Mouse (Mus musculus) stomach, postnatal 0 days (tissue): ENCODE results near the gene Tescl. TPM values are rescaled to one million over a fixed set of nuclear protein-coding genes. Genes with fewer than 3 reads are reported as not detected.

Experiments
- ATAC-seq: fragments of 200-750 bp; cut with Nextera tagmentation; 2 replicates; pipeline ENCODE4 v1.8.0; 2017; ENCODE audit not compliant: low FRiP score, low TSS enrichment
- DNase-seq: peaks from one replicate; pipeline ENCODE4 v3.0.0-alpha.2; 2016; ENCODE audit warnings: low spot score
- H3K27ac ChIP-seq: fragments of 300-500 bp; sonication (generic); replicated peaks from 2 replicates; pipeline ENCODE4 v1.5.1; 2014; ENCODE audit warnings: mild to moderate bottlenecking, control low read depth
- H3K27me3 ChIP-seq: fragments of 300-500 bp; sonication (generic); 2 replicates; pipeline ENCODE4 v1.6.1; 2014; ENCODE audit warnings: low read length; ENCODE audit not compliant: control insufficient read depth, insufficient read depth
- H3K36me3 ChIP-seq: fragments of 300-500 bp; sonication (generic); 2 replicates; pipeline ENCODE4 v1.6.1; 2014; ENCODE audit warnings: low read length, mixed read lengths; ENCODE audit not compliant: control insufficient read depth, insufficient read depth
- H3K4me1 ChIP-seq: fragments of 300-500 bp; sonication (generic); replicated peaks from 2 replicates; pipeline ENCODE4 v1.6.1; 2014; ENCODE audit warnings: antibody characterized with exemption; ENCODE audit not compliant: control insufficient read depth, insufficient read depth
- H3K4me2 ChIP-seq: fragments of 300-500 bp; sonication (generic); replicated peaks from 2 replicates; pipeline ENCODE4 v1.6.1; 2014; ENCODE audit warnings: low read depth, mild to moderate bottlenecking, control low read depth, moderate library complexity
- H3K4me3 ChIP-seq: fragments of 300-500 bp; sonication (generic); 2 replicates; pipeline ENCODE4 v1.5.1; 2014; ENCODE audit warnings: low read depth, low read length, control low read depth
- H3K9ac ChIP-seq: fragments of 300-500 bp; sonication (generic); 2 replicates; pipeline ENCODE4 v1.6.1; 2014; ENCODE audit warnings: mild to moderate bottlenecking, low read length, control low read depth, mixed read lengths
- H3K9me3 ChIP-seq: fragments of 300-500 bp; sonication (generic); 2 replicates; pipeline ENCODE4 v1.6.1; 2016; ENCODE audit warnings: low read length; ENCODE audit not compliant: control insufficient read depth
- CTCF ChIP-seq: IDR thresholded peaks from 2 replicates; pipeline ENCODE4 v1.5.1; 2016; ENCODE audit warnings: antibody characterized with exemption, low read depth, mild to moderate bottlenecking, moderate library complexity
- EP300 ChIP-seq: optimal IDR thresholded peaks from 2 replicates; pipeline ENCODE3; 2016; ENCODE audit warnings: antibody characterized with exemption
- WGBS: fragments of 180-500 bp; shearing (Covaris S2); extraction: QIAGEN DNeasy Blood & Tissue Kit; methylation state at CpG from one replicate; pipeline ENCODE4 v1.1.7; 2014; 5-methylcytosine and 5-hydroxymethylcytosine counted together
- polyA plus RNA-seq: library from polyadenylated mRNA; unstranded; fragments of >200 nt; fragmentation: Nextera tagmentation; extraction: Ambion mirVana; gene quantifications from 2 replicates; pipeline ENCODE4 v1.2.1, GENCODE M21; 2015

Gene Tescl
- polyA plus RNA-seq, 1 experiment from 2014 or later, result 0.15 TPM

DNA sequence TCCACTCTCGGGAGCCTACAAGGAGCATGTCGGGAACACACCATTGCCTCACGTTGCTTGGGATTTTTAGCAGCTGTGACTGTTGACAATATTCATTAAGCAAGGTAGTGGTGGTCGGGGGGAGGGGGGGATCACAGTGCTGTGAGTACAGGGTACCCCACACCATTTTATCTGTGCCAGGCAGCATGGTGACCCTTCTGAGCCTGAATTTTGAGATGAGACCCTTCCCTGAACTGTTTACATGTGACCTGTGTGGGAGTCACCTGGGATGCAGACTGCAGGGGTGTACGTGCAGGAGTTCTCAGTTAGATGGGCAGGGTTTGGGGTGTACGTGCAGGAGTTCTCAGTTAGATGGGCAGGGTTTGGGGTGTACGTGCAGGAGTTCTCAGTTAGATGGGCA, 37.4 kb downstream of the Tescl start:
- no peaks in the 10 kb centered on the region for H3K9me3 ChIP-seq
- no peaks in the 10 kb centered on the region for H3K27me3 ChIP-seq
- no peak overlapping the region for H3K4me3 ChIP-seq
- no peaks in the 10 kb centered on the region; the same call in 1 of the 2 replicates for H3K4me1 ChIP-seq
- no peak for DNase-seq
- H3K9ac ChIP-seq, result no peak overlapping the region
- no peak overlapping the region for H3K27ac ChIP-seq
- no peak overlapping the region for H3K4me2 ChIP-seq
- peaks cover 22% of the 10 kb centered on the region for H3K36me3 ChIP-seq
- ATAC-seq, result no peak
- WGBS, result 97% methylated on average over 7 of the region's 7 CpGs
- no peak for TF ChIP-seq EP300
- no peak for TF ChIP-seq CTCF

DNA sequence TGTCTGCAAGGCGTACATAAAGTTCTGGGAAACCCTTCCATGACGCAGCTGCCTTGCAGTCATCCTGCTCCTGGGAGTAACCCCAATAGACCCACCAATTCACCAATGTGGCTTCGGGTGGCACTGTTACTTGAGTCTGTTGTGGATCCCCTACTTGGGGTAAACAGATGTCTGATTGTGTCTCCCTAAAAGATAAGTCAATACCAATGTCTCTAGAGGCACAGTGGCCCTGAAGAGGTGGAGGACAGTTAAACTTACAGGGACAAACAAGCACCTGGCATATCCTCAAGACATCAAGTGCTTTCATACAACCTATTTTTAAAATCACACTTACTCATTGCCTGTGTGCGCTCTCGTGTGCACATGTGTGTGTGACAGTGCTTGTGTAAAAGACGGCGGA, 38.4 kb downstream of the Tescl start:
- no peak overlapping the region for H3K9ac ChIP-seq
- TF ChIP-seq CTCF (no peak), EP300 (no peak)
- no peaks in the 10 kb centered on the region for H3K9me3 ChIP-seq
- no peak overlapping the region for H3K4me2 ChIP-seq
- H3K4me1 ChIP-seq, result no peaks in the 10 kb centered on the region
- no peak overlapping the region for H3K27ac ChIP-seq
- H3K36me3 ChIP-seq, result peaks cover 28% of the 10 kb centered on the region
- WGBS, result 96% methylated on average over 7 of the region's 7 CpGs
- DNase-seq (no peak), ATAC-seq (no peak)
- H3K4me3 ChIP-seq, result no peak overlapping the region
- H3K27me3 ChIP-seq, result no peaks in the 10 kb centered on the region

DNA sequence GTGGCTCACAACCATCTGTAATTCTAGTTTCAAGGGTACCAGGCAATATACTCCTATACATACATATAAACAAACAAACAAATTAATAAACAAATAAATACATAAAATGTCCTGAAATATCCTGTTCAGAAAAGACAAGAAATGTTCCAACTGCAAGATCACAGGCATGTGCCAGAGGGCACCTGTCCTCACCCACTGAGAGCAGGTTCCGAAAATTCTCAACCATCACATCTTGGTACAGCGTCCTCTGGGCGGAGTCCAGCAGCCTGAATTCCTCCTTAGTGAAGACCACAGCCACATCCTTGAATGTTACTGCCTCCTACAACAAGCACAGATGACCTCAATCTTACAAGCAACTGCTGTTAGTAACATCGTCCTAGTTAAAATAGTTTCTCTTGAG, 39.0 kb downstream of the Tescl start:
- no peak overlapping the region for H3K27ac ChIP-seq
- no peaks in the 10 kb centered on the region for H3K27me3 ChIP-seq
- H3K9ac ChIP-seq, result no peak overlapping the region
- ATAC-seq (no peak), DNase-seq (no peak)
- no peaks in the 10 kb centered on the region for H3K4me1 ChIP-seq
- H3K4me2 ChIP-seq, result no peak overlapping the region
- 95% methylated on average over 4 of the region's 4 CpGs for WGBS
- TF ChIP-seq CTCF (no peak), EP300 (no peak)
- H3K36me3 ChIP-seq, result peaks cover 30% of the 10 kb centered on the region
- no peaks in the 10 kb centered on the region for H3K9me3 ChIP-seq
- H3K4me3 ChIP-seq, result no peak overlapping the region

DNA sequence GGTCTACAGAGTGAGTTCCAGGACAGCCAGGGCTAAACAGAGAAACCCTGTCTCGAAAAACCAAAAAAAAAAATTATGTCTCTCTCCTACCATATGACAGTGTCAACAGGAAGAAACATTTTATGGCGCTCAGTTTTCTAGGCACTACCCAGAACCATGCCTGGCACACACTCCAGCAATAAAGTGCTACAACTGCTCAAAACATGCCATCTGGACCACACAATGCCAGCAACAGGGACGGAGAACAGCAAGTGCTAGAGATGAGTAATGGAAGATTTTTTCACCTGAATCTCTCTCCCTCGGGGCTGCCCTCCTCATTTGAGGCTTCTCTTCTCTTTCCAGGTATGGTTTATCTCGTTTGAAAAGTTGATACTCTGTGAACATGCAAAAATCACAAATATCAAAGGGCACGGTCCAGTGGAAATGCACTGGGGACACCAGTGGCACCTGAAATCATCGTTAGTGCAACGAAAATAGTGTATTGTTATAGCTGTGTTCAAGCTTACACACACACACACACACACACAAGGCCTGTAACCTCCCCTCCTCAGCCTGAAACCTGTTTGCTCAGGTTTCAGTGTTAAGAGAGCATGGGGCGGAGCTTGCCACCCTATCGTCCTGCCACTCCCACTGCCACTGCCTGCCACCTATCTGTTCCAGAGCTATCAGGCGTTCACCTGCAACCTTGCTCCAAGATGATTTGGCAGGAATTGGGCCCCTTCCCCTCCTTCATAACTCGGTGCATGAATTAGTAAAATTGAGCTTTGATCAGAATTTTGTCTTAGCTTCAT, 40.5 kb downstream of the Tescl start:
- WGBS, result 70% methylated on average over 12 of the region's 12 CpGs

DNA sequence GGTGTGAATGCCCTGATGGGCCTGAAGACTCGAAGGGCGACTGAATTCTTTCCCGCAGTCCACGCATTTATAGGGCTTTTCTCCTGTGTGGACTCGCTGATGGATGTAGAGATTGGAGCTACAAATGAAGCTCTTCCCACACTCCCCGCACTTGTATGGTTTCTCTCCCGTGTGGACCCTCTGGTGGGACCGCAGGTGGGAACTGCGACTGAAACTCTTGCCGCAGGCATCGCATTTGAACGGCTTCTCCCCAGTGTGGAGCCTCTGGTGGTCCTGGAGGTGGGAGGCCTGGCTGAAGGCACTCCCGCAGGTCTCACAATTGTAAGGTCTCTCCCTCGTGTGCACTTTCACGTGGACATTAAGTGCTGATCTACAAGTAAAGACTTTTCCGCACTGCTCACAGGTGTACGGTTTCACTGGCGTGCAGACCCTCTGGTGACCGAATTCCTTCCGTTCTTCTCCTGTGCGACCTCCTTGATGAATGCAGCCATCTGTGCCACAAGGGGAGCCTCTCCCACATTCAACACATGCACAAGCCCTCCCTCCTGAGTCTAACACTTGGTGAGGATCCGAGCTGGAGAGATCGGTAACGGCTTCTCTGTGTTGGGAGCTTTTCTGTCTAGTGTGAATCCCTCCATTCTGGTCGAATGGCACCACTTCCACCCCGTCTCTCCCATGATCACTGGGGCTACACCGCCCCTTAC, 42.2 kb downstream of the Tescl start:
- Histone ChIP-seq H3K9me3 (no peaks in the 10 kb centered on the region), H3K4me3 (no peak overlapping the region), H3K4me2 (no peak overlapping the region), H3K27me3 (no peaks in the 10 kb centered on the region), H3K27ac (no peak overlapping the region), H3K9ac (no peak overlapping the region), H3K36me3 (peaks cover 30% of the 10 kb centered on the region), H3K4me1 (no peaks in the 10 kb centered on the region)
- no peak for DNase-seq
- WGBS, result 89% methylated on average over 27 of the region's 27 CpGs
- no peak for ATAC-seq
- no peak for TF ChIP-seq EP300
- no peak for TF ChIP-seq CTCF

More for the DNA sequence above, 40.5 kb downstream of the Tescl start:
- ATAC-seq, result peak; percentile 60
- no peak overlapping the region for H3K27ac ChIP-seq
- no peak overlapping the region for H3K4me2 ChIP-seq
- H3K9ac ChIP-seq, result no peak overlapping the region
- no peaks in the 10 kb centered on the region for H3K27me3 ChIP-seq
- peak; percentile 53 for DNase-seq
- no peaks in the 10 kb centered on the region for H3K4me1 ChIP-seq
- H3K36me3 ChIP-seq, result peaks cover 30% of the 10 kb centered on the region
- H3K4me3 ChIP-seq, result no peak overlapping the region
- TF ChIP-seq EP300 (no peak), CTCF (no peak)
- no peaks in the 10 kb centered on the region for H3K9me3 ChIP-seq
